Mouse (Mus musculus): ENCODE measurements at regions not wholly inside any gene's neighbourhood (a gene's known extent, or its start where the extent isn't known, plus 50 kb on each side); places are given as distances from the start of the nearest gene placed in this dataset.

DNA sequence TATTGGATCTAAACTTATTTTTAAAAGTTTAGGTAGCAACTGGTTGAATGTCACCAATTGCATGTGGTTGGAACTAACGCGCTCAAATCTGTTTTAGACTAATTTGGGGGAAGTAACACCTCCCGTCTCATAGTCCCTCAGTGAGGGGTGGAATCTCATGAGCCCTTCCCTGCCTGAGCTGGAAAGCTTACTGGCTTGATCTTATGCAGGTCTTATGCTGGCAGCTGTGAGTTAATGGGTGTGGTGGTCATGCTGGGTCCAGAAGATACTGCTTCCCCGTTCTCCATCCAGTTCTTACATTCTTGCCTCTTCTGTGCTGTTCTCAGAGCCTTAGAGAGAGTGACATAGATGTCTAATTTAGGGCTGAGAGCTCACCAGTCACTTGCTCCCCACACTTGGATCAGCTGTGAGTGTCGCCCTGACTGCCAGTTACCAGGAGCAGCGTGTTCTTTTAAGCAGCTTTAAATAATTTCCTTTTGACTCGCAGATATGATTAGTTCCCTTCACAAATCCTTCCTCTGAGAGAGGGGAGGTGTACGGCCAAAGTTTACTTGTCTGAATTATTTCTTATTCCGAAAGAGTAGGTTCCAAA is 128.4 kb upstream of the 1700012A03Rik start:
- Histone ChIP-seq H3K4me3 (replicated peaks; ENCODE audit: low read depth, low read length) (no peak overlapping the region), H3K36me3 (ENCODE audit: insufficient read depth, low read length) (no peaks in the 10 kb centered on the region), H3K9ac (ENCODE audit: low read depth, low read length) (no peak overlapping the region), H3K9me3 (replicated peaks; ENCODE audit: low read length) (no peaks in the 10 kb centered on the region), H3K4me2 (ENCODE audit: low read length) (no peak overlapping the region), H3K27me3 (ENCODE audit: insufficient read depth, low read length) (no peaks in the 10 kb centered on the region), H3K4me1 (replicated peaks; ENCODE audit: insufficient read depth, low read length) (no peaks in the 10 kb centered on the region), H3K27ac (no peak overlapping the region)
- DNase-seq (ENCODE audit: low spot score) = no peak
- ATAC-seq (replicated peaks; ENCODE audit: low FRiP score, low read depth) = no peak
- WGBS = 90% methylated on average over 9 of the region's 9 CpGs
- no peak for TF ChIP-seq CTCF (IDR thresholded peaks at IDR 0.05; ENCODE audit: low read depth)

DNA sequence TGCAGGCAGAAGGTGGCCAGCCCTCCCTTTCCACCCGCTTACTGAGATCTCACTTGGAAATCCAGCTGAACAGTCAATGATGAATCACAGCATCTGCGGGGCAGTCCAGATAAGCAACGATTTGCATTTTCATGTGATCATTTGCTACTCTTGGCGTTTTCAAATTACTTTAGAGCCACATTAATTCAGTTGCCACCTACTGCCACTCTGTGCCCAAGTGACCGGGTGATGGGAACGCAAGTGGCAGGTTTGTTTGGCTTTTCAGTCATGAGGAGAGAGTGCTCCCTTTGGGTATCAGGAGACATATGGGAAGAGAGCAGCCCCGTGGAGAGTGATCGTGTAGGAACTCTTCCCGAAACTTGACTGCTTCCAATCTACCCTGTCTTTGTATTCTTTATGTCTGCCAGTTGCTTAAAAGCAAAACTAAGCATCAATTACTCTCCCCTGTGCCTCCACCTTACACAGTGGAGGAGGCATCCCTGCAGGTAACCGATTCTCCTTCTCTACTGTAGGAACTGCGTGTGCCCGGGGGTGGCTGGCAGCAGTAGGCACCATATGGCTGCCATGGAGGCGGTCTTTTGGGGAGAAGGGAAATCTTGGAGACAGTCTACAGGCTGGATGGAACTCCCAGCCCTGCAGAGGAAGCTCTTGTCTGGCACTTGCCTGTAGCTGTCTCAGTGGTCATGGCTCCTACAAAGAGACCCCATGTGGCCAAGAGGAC is 132.5 kb upstream of the 1700012A03Rik start:
- no peak for TF ChIP-seq CTCF (IDR thresholded peaks at IDR 0.05; ENCODE audit: low read depth)
- WGBS = 80% methylated on average over 13 of the region's 13 CpGs

DNA sequence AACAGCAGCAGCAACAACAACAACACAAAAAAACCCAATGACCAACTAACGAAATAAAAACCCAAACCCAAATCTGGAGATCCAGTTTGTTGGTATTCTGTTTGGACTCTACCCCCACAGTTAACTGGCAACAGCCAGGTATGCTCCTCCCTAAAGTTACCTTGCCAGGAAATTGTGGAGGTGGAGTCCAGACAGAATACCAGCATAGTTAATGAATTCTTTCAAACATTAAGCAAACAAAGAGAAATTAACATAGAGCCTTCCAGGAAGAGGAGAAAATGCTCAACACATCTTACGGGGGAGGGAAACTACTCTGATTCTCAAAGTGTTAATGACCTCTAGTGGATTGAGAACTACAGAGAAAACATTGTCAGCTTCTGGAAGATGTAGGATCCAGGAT is 148.3 kb upstream of the 1700012A03Rik start:
- H3K4me1 ChIP-seq (replicated peaks; ENCODE audit: insufficient read depth, low read length) = no peaks in the 10 kb centered on the region
- no peak overlapping the region for H3K4me3 ChIP-seq (replicated peaks; ENCODE audit: low read depth, low read length)
- no peak overlapping the region for H3K4me2 ChIP-seq (ENCODE audit: low read length)
- H3K36me3 ChIP-seq (ENCODE audit: insufficient read depth, low read length) = no peaks in the 10 kb centered on the region
- 67% methylated on average over 2 of the region's 2 CpGs for WGBS
- no peak for TF ChIP-seq CTCF (IDR thresholded peaks at IDR 0.05; ENCODE audit: low read depth)
- H3K9me3 ChIP-seq (replicated peaks; ENCODE audit: low read length) = no peaks in the 10 kb centered on the region
- no peaks in the 10 kb centered on the region for H3K27me3 ChIP-seq (ENCODE audit: insufficient read depth, low read length)
- H3K27ac ChIP-seq = no peak overlapping the region
- no peak overlapping the region for H3K9ac ChIP-seq (ENCODE audit: low read depth, low read length)
- no peak for DNase-seq (ENCODE audit: low spot score)
- no peak for ATAC-seq (replicated peaks; ENCODE audit: low FRiP score, low read depth)

More for the DNA sequence above, 132.5 kb upstream of the 1700012A03Rik start:
- H3K9me3 ChIP-seq (replicated peaks; ENCODE audit: low read length) = no peaks in the 10 kb centered on the region
- H3K36me3 ChIP-seq (ENCODE audit: insufficient read depth, low read length) = no peaks in the 10 kb centered on the region
- no peaks in the 10 kb centered on the region for H3K27me3 ChIP-seq (ENCODE audit: insufficient read depth, low read length)
- no peak for ATAC-seq (replicated peaks; ENCODE audit: low FRiP score, low read depth)
- H3K27ac ChIP-seq = no peak overlapping the region
- DNase-seq (ENCODE audit: low spot score) = no peak
- H3K9ac ChIP-seq (ENCODE audit: low read depth, low read length) = no peak overlapping the region
- H3K4me3 ChIP-seq (replicated peaks; ENCODE audit: low read depth, low read length) = no peak overlapping the region
- H3K4me2 ChIP-seq (ENCODE audit: low read length) = no peak overlapping the region
- no peaks in the 10 kb centered on the region for H3K4me1 ChIP-seq (replicated peaks; ENCODE audit: insufficient read depth, low read length)

DNA sequence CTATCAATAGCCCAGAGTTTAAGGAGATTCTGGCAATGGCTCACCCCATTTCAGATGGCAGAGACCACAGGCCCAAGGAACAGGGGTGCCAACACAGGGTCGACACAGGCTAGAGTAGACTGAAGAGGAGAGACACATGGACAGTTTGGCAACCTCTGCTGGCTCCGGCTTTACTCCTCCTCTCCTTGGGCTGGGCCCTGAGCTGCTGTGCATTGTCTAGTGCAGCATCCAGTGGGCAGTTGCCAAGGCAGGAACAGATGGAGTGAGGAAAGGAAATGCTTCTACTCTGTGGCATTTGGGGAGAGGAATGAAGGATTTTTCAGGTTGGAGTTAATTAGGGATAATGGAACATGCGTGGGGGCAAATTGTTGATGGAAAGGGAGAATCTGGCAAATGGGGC is 151.0 kb upstream of the 1700012A03Rik start:
- ATAC-seq (replicated peaks; ENCODE audit: low FRiP score, low read depth) = no peak
- Histone ChIP-seq H3K9ac (ENCODE audit: low read depth, low read length) (no peak overlapping the region), H3K4me3 (replicated peaks; ENCODE audit: low read depth, low read length) (no peak overlapping the region), H3K27ac (no peak overlapping the region), H3K9me3 (replicated peaks; ENCODE audit: low read length) (no peaks in the 10 kb centered on the region), H3K27me3 (ENCODE audit: insufficient read depth, low read length) (no peaks in the 10 kb centered on the region), H3K4me1 (replicated peaks; ENCODE audit: insufficient read depth, low read length) (no peaks in the 10 kb centered on the region), H3K4me2 (ENCODE audit: low read length) (no peak overlapping the region), H3K36me3 (ENCODE audit: insufficient read depth, low read length) (no peaks in the 10 kb centered on the region)
- no peak for DNase-seq (ENCODE audit: low spot score)
- WGBS = 73% methylated on average over 3 of the region's 3 CpGs
- no peak for TF ChIP-seq CTCF (IDR thresholded peaks at IDR 0.05; ENCODE audit: low read depth)

DNA sequence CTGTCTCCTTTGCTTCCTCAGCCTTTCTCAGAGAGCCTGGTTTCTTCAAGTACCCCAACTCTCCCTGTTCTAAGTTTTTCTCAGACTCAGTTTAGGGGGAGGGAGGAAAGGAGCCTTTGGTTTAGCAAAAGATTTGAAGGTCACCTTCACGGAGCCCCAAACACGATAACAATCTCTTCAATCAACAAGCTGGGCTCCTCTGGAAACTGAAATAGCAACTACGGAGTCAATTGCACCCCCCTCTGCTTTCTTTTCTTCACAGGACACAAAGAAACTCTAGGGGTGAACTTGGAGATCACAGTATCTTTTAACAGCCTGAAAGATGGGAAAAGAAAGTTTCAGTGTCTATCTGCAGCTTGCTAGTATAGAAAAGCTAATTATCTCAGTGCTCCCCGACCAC is 151.4 kb upstream of the 1700012A03Rik start:
- no peak for TF ChIP-seq CTCF (IDR thresholded peaks at IDR 0.05; ENCODE audit: low read depth)
- no peak overlapping the region for H3K9ac ChIP-seq (ENCODE audit: low read depth, low read length)

DNA sequence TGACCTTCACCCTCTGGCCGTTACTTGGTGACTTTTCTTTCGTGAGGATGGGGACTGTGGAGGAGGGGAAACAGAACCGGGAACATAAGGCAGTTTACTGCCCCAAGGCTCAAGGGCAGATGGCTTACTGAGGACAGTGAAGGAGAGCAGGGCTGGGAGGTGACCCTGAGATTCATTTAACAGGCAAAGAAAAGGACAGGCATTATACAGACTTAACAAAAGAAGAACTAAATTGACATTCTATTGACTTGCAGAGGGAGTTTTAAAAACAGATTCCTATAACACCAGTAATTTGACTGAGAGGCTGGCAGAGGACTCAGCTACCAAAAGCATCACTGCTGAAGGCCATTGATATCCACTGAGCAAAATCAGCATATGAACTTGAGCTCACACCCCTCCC is 153.0 kb upstream of the 1700012A03Rik start:
- Histone ChIP-seq H3K27ac (no peak overlapping the region), H3K9me3 (replicated peaks; ENCODE audit: low read length) (no peaks in the 10 kb centered on the region), H3K4me3 (replicated peaks; ENCODE audit: low read depth, low read length) (no peak overlapping the region), H3K9ac (ENCODE audit: low read depth, low read length) (no peak overlapping the region), H3K27me3 (ENCODE audit: insufficient read depth, low read length) (no peaks in the 10 kb centered on the region), H3K4me2 (ENCODE audit: low read length) (no peak overlapping the region), H3K36me3 (ENCODE audit: insufficient read depth, low read length) (no peaks in the 10 kb centered on the region), H3K4me1 (replicated peaks; ENCODE audit: insufficient read depth, low read length) (no peaks in the 10 kb centered on the region)
- DNase-seq (ENCODE audit: low spot score) (no peak), ATAC-seq (replicated peaks; ENCODE audit: low FRiP score, low read depth) (no peak)
- WGBS = 30% methylated on average over 3 of the region's 3 CpGs
- TF ChIP-seq CTCF (IDR thresholded peaks at IDR 0.05; ENCODE audit: low read depth) = no peak

More for the DNA sequence above, 151.4 kb upstream of the 1700012A03Rik start:
- Histone ChIP-seq H3K27me3 (ENCODE audit: insufficient read depth, low read length) (no peaks in the 10 kb centered on the region), H3K9me3 (replicated peaks; ENCODE audit: low read length) (no peaks in the 10 kb centered on the region), H3K27ac (no peak overlapping the region), H3K4me3 (replicated peaks; ENCODE audit: low read depth, low read length) (no peak overlapping the region), H3K36me3 (ENCODE audit: insufficient read depth, low read length) (no peaks in the 10 kb centered on the region), H3K4me1 (replicated peaks; ENCODE audit: insufficient read depth, low read length) (no peaks in the 10 kb centered on the region), H3K4me2 (ENCODE audit: low read length) (no peak overlapping the region)
- WGBS = 39% methylated on average over 4 of the region's 4 CpGs
- no peak for ATAC-seq (replicated peaks; ENCODE audit: low FRiP score, low read depth)
- DNase-seq (ENCODE audit: low spot score) = no peak
